Mouse (Mus musculus): ENCODE results near the gene Selplg.

GRCm38 (mm10) chr5:113776896-113777226 lies 55.6 kb downstream of the Selplg start:
- TF ChIP-seq POLR2A (IDR thresholded peaks at IDR 0.05; ENCODE audit: control insufficient read depth, low read depth, low read length) (no peak), CTCF (IDR thresholded peaks at IDR 0.05; ENCODE audit: control insufficient read depth, insufficient read depth, insufficient replicate concordance, low read depth, low read length) (no peak)

Data from testis, adult 2 months (tissue).